Mouse (Mus musculus) liver, embryonic 14.5 days (tissue): ENCODE measurements at regions not wholly inside any gene's neighbourhood (a gene's known extent, or its start where the extent isn't known, plus 50 kb on each side); places are given as distances from the start of the nearest gene placed in this dataset.

Source experiments
- ATAC-seq: fragments of 200-750 bp; cut with Nextera tagmentation; 2 replicates; pipeline ENCODE4 v1.8.0; 2017; ENCODE audit warnings: moderate number of reproducible peaks, mild to moderate bottlenecking, moderate library complexity; ENCODE audit not compliant: insufficient read depth
- DNase-seq, 3 experiments: peaks; one replicate each; pipeline ENCODE4 v3.0.0-alpha.2; 2012 to 2013; ENCODE audit warnings: low read depth in 3 of 3, low spot score in 3 of 3
- H3K27ac ChIP-seq: fragments of 300-500 bp; sonication (generic); 2 replicates; pipeline ENCODE4 v1.5.1; 2014; ENCODE audit warnings: moderate library complexity, mild to moderate bottlenecking, control low read depth, inconsistent platforms
- H3K27me3 ChIP-seq: fragments of 300-500 bp; sonication (generic); 2 replicates; pipeline ENCODE4 v1.6.1; 2014; ENCODE audit warnings: mild to moderate bottlenecking, low read length, moderate library complexity; ENCODE audit not compliant: control insufficient read depth, insufficient read depth
- H3K36me3 ChIP-seq: fragments of 300-500 bp; sonication (generic); replicated peaks from 2 replicates; pipeline ENCODE4 v1.6.1; 2014; ENCODE audit warnings: low read depth; ENCODE audit not compliant: control insufficient read depth, insufficient read depth
- H3K4me1 ChIP-seq, 2 experiments: fragments of 200-500 bp in 1 of 2; fragments of 300-500 bp in 1 of 2; sonication (generic) in 1 of 2; replicated peaks; 2 replicates each; pipeline ENCODE4 v1.6.1; 2012 to 2014; ENCODE audit warnings: antibody characterized with exemption in 1 of 2, inconsistent platforms in 1 of 2, low read length in 1 of 2; ENCODE audit not compliant: control insufficient read depth in 2 of 2, insufficient read depth in 2 of 2
- H3K4me2 ChIP-seq: fragments of 300-500 bp; sonication (generic); 2 replicates; pipeline ENCODE4 v1.6.1; 2014; ENCODE audit warnings: low read depth, mild to moderate bottlenecking, control low read depth, moderate library complexity
- H3K4me3 ChIP-seq, 2 experiments: fragments of 200-500 bp in 1 of 2; fragments of 300-500 bp in 1 of 2; sonication (generic) in 1 of 2; 2 replicates each; pipeline ENCODE4 v1.5.1; 2012 to 2014; ENCODE audit warnings: low read depth in 2 of 2, low read length in 2 of 2, mild to moderate bottlenecking in 2 of 2, control low read depth in 1 of 2, inconsistent platforms in 1 of 2, moderate library complexity in 1 of 2; ENCODE audit not compliant: insufficient read depth in 1 of 2
- H3K9ac ChIP-seq: fragments of 300-500 bp; sonication (generic); replicated peaks from 2 replicates; pipeline ENCODE4 v1.6.1; 2014; ENCODE audit warnings: mild to moderate bottlenecking, control low read depth, moderate library complexity
- H3K9me3 ChIP-seq: fragments of 300-500 bp; sonication (generic); 2 replicates; pipeline ENCODE4 v1.6.1; 2016; ENCODE audit warnings: low read length, mixed read lengths; ENCODE audit not compliant: control insufficient read depth
- CTCF ChIP-seq: IDR thresholded peaks from 2 replicates; pipeline ENCODE4 v1.5.1; 2016; ENCODE audit warnings: antibody characterized with exemption, low read depth, control low read depth
- EP300 ChIP-seq: IDR thresholded peaks from 2 replicates; pipeline ENCODE4 v1.6.1; 2016; ENCODE audit warnings: antibody characterized with exemption, low read depth
- WGBS: fragments of 180-500 bp; shearing (Covaris S2); extraction: QIAGEN DNeasy Blood & Tissue Kit; methylation state at CpG from one replicate; pipeline ENCODE4 v1.1.7; 2014; ENCODE audit not compliant: insufficient replicate concordance; 5-methylcytosine and 5-hydroxymethylcytosine counted together

DNA sequence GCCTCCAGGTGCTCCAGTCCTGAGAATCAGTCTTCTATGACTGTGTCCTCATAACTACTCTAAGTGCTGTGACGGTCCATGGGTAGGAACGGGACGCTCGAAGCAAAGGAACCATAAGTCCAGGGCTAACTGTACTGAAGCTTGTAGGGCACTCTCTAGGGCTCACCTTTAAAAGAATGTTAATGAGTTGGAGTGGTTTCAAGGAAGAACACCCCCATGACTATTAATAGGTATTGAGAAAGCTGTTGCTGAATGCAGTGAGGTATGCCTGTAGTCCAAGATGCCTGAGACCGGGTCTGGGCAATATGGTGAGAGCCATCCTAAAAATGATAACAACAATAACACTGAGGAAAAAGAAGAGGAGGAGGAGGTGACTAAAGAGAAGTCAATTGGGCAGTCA is 67.2 kb upstream of the Barx2 start:
- 81% methylated on average over 5 of the region's 5 CpGs for WGBS
- Histone ChIP-seq H3K36me3 (no peaks in the 10 kb centered on the region), H3K9ac (no peak overlapping the region), H3K4me1 (no peaks in the 10 kb centered on the region; a peak in 1 of 4 replicates), H3K4me2 (no peak overlapping the region), H3K27ac (no peak overlapping the region), H3K9me3 (no peaks in the 10 kb centered on the region), H3K27me3 (no peaks in the 10 kb centered on the region), H3K4me3 (no peak overlapping the region)
- DNase-seq = no peak
- TF ChIP-seq EP300 (no peak), CTCF (no peak)
- no peak for ATAC-seq

DNA sequence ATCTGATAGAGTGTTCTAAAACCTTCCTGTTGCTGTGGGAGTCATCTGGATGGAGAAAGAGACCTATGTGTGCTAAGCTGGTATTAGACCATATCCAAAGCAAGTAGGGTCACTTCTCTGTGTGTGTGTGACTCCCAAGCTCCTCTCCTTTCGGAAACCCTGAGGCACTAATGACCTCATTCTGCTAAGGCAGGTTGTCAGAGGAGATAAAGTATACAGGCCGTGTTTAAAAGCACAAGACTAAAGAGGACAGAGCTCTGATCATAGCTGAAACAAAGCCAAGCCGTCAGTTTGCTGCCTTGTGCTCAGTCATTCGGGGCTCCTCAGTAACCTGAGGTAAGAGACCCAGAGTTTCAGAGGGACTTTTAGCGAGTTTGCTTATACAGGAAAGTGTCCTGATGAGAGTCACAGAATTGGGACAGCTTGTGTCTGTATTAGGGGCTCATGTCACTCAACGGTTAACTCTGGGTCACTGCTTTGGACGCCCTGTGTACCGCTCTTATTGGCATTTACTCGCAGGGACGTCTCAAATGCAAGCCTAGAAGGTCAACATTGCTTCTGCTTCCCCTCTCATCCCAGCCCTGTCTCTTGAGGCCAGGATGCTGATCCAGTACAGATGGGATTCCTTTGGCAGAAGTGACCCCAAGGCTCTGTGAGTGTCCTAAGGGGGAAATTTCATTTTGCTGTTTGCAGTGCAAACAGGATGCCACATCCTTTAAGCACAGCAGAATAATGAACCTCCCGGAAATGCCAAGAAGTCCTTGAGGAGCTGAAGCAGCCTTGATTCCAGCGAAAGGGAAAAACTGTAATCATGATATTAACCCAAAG is 70.7 kb upstream of the Barx2 start:
- DNase-seq = no peak
- no peak for ATAC-seq
- Histone ChIP-seq H3K27ac (no peak overlapping the region), H3K36me3 (no peaks in the 10 kb centered on the region), H3K9ac (no peak overlapping the region), H3K4me2 (no peak overlapping the region), H3K4me1 (no peaks in the 10 kb centered on the region; a peak in 1 of 4 replicates), H3K9me3 (no peaks in the 10 kb centered on the region), H3K4me3 (no peak overlapping the region), H3K27me3 (no peaks in the 10 kb centered on the region)
- WGBS = 51% methylated on average over 12 of the region's 12 CpGs
- TF ChIP-seq EP300 (no peak), CTCF (no peak)

DNA sequence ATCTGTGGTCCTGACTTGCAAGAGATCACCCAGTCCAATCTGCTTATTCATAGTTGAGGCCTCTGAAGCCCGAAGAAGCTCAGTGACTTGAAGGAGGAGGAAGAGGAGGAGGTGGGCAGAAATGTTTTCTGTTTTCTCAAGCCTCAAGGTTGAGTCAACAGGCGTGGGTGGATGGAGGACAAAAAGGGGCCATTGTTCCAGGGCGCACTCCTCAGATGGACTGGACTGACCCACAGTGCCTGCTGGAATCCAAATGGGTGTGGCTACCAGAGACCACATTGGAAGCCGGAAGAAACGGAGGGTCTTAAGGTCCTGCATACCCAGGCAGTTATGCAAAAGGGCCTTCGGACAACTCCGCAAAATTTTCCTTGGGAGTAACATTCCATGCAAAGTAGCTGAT is 75.6 kb upstream of the Barx2 start:
- H3K9me3 ChIP-seq = no peaks in the 10 kb centered on the region
- DNase-seq (no peak), ATAC-seq (no peak)
- no peaks in the 10 kb centered on the region for H3K36me3 ChIP-seq
- TF ChIP-seq EP300 (no peak), CTCF (no peak)
- no peak overlapping the region for H3K4me2 ChIP-seq
- H3K27ac ChIP-seq = no peak overlapping the region
- no peak overlapping the region for H3K9ac ChIP-seq
- no peaks in the 10 kb centered on the region for H3K27me3 ChIP-seq
- H3K4me3 ChIP-seq = no peak overlapping the region
- 61% methylated on average over 7 of the region's 7 CpGs for WGBS
- peaks cover 0 to 2% of the 10 kb centered on the region in 2 experiments; a peak in 2 of 4 replicates for H3K4me1 ChIP-seq

DNA sequence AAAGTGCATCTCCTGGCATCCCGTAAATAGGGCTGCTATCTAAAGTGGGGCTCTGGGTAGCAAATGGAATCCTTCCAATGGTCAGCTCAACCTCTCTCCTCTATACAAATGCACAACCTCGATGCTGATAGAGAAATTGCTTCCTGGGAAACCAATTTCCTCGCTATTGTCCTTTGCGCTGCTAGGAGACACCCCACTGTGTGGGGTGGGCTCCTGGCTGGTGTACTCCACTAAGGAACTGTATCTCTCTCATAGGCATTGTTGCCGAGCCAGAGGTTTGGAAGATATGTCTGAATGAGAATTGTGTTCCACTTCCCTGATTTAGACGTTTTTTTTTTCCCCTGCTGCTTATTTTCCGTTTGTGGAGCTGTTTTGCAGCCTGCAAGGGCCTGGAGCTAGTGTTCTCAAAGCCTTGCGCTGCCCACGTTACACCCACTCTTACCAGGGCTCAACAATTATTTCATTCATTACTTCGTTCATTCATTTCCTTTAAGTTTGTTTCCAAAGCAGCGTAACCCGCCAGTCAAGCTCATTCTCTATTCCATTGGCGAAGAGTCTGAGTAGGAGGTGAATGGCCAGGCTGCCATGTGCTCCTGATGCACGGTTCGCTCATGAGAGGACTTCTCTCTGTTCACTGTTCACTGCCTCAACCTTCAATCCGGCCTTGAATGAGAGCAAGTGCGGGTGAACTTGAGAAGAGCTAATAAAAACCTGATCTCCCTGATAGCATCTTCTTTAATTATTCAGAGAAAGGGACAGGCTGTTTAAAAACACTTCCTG is 76.5 kb upstream of the Barx2 start:
- Histone ChIP-seq H3K4me2 (no peak overlapping the region), H3K4me3 (no peak overlapping the region), H3K4me1 (peaks cover 0 to 2% of the 10 kb centered on the region in 2 experiments; a peak in 2 of 4 replicates), H3K27ac (no peak overlapping the region), H3K9me3 (no peaks in the 10 kb centered on the region), H3K36me3 (no peaks in the 10 kb centered on the region), H3K9ac (no peak overlapping the region), H3K27me3 (no peaks in the 10 kb centered on the region)
- ATAC-seq = no peak
- 65% methylated on average over 17 of the region's 17 CpGs for WGBS
- no peak for TF ChIP-seq EP300
- TF ChIP-seq CTCF = no peak
- no peak for DNase-seq

DNA sequence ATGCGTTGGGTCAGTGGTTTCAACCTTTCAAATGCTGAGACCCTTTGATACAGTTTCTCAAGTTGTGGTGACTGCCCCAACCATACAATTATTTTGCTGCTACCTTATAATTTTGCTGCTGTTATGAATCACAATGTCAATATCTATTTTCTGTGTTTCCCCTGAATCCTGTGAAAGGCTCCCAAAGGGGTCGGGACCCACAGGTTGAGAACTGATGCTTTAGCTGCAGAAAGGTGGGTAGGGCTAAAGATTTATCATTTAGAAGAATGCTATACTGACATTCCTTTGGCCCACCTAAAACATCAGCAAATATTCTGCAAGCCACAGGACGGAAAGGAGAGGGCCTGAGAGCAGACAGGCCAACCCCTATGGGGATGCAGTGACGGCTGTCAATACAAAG is 77.2 kb upstream of the Barx2 start:
- Histone ChIP-seq H3K9ac (no peak overlapping the region), H3K4me1 (peaks cover 0 to 2% of the 10 kb centered on the region in 2 experiments; a peak in 1 of 4 replicates), H3K4me2 (no peak overlapping the region), H3K4me3 (no peak overlapping the region), H3K9me3 (no peaks in the 10 kb centered on the region), H3K27me3 (no peaks in the 10 kb centered on the region), H3K36me3 (no peaks in the 10 kb centered on the region), H3K27ac (no peak overlapping the region)
- ATAC-seq = no peak
- WGBS = 65% methylated on average over 4 of the region's 4 CpGs
- no peak for TF ChIP-seq CTCF
- TF ChIP-seq EP300 = no peak
- no peak for DNase-seq
